Mouse (Mus musculus) megakaryocyte, adult 5-6 weeks (primary cell): Measurements from ENCODE around the gene Gm21292. TPM values are rescaled to one million over a fixed set of nuclear protein-coding genes. Genes with fewer than 3 reads are reported as not detected.
"Not testable (repeated sequence)": the region's sequence is repeated elsewhere in the genome, so short reads cannot be mapped to it uniquely, and the experiment has no call there.

Source experiments
- ATAC-seq: 2 replicates; pipeline ENCODE4 v1.8.0; 2016; ENCODE audit warnings: mild to moderate bottlenecking, inconsistent platforms; ENCODE audit not compliant: poor library complexity, severe bottlenecking
- total RNA-seq, 2 experiments: library from RNA; stranded (forward) in 1 of 2; stranded (reverse) in 1 of 2; fragments of 153-499, 151-499 nt in 1 of 2; fragments of 221-1000, 200-1000 nt in 1 of 2; gene quantifications; 2 replicates each; pipeline versions ENCODE4 v1.2.3 to v1.2.4; 2015 to 2017

Gm21292 gene
- not detected in 2 replicates for total RNA-seq (2015)
- total RNA-seq (2017), result not detected in 2 replicates

DNA sequence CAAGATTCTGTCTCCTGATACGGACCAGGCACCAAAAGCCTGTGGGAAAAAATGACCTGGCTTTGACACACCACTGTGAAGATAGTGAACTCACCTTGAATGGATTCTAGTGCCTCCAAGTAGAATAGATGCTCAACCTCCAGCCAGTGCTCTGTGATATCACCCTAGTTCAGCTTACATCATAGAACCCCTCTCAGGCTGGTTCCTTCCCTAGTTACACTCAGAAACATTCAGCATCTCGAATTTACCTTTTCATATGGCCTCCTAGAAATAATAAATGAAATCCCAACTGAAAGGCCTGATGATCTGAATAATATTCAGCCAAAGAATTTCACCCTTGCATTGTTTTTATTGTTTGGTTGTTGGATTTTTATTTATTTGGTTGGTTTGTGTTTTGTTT lies at the start of gene Gm21292:
Gene Gm21292 (minus strand): TSS at position 101 of the 400 bp plus-strand sequence.
- not testable (repeated sequence) for ATAC-seq

Other genes starting within 250 kb of the Gm21292 start
- not detected in 2 replicates for gene Gm21721, start 68.3 kb upstream of the Gm21292 start, total RNA-seq (2015)
- gene Gm21721, start 68.3 kb upstream of the Gm21292 start, total RNA-seq (2017), result not detected in 2 replicates
- not detected in 2 replicates for gene Gm21812, start 213.3 kb upstream of the Gm21292 start, total RNA-seq (2015)
- gene Gm21812, start 213.3 kb upstream of the Gm21292 start, total RNA-seq (2017), result not detected in 2 replicates